Mouse (Mus musculus) intestine, postnatal 0 days (tissue): ENCODE results near the gene Usp3. TPM values are rescaled to one million over a fixed set of nuclear protein-coding genes. Genes with fewer than 3 reads are reported as not detected.
A peak's percentile ranks its signal among the peaks of the same experiment; 100 is the strongest.

Source experiments
- ATAC-seq: fragments of 200-750 bp; cut with Nextera tagmentation; 2 replicates; pipeline ENCODE4 v1.8.0; 2017; ENCODE audit warnings: mild to moderate bottlenecking, moderate TSS enrichment, moderate library complexity
- H3K27ac ChIP-seq: fragments of 300-500 bp; sonication (generic); 2 replicates; pipeline ENCODE4 v1.5.1; 2014; ENCODE audit warnings: mild to moderate bottlenecking, low read depth, low read length, moderate library complexity
- H3K27me3 ChIP-seq: fragments of 300-500 bp; sonication (generic); replicated peaks from 2 replicates; pipeline ENCODE4 v1.6.1; 2014; ENCODE audit warnings: low read length, mixed read lengths; ENCODE audit not compliant: control insufficient read depth, insufficient read depth
- H3K36me3 ChIP-seq: fragments of 300-500 bp; sonication (generic); 2 replicates; pipeline ENCODE4 v1.6.1; 2014; ENCODE audit warnings: mild to moderate bottlenecking, moderate library complexity; ENCODE audit not compliant: control insufficient read depth, insufficient read depth
- H3K4me1 ChIP-seq: fragments of 300-500 bp; sonication (generic); replicated peaks from 2 replicates; pipeline ENCODE4 v1.6.1; 2014; ENCODE audit warnings: antibody characterized with exemption, low read length, mixed read lengths; ENCODE audit not compliant: control insufficient read depth, insufficient read depth
- H3K4me2 ChIP-seq: fragments of 300-500 bp; sonication (generic); replicated peaks from 2 replicates; pipeline ENCODE4 v1.6.1; 2014; ENCODE audit warnings: low read depth, mild to moderate bottlenecking, moderate library complexity
- H3K4me3 ChIP-seq: fragments of 300-500 bp; sonication (generic); 2 replicates; pipeline ENCODE4 v1.5.1; 2014; ENCODE audit warnings: low read depth, low read length
- H3K9ac ChIP-seq: fragments of 300-500 bp; sonication (generic); 2 replicates; pipeline ENCODE4 v1.6.1; 2014; ENCODE audit warnings: mild to moderate bottlenecking, low read depth, low read length
- H3K9me3 ChIP-seq: fragments of 300-500 bp; sonication (generic); 2 replicates; pipeline ENCODE4 v1.6.1; 2016; ENCODE audit warnings: mixed run types; ENCODE audit not compliant: control insufficient read depth
- CTCF ChIP-seq: sonication (generic); IDR thresholded peaks from 2 replicates; pipeline ENCODE4 v1.5.1; 2016; ENCODE audit warnings: low read depth, mild to moderate bottlenecking, control low read depth, antibody characterized with exemption, moderate library complexity
- WGBS: fragments of 180-500 bp; shearing (Covaris S2); extraction: QIAGEN DNeasy Blood & Tissue Kit; methylation state at CpG from one replicate; pipeline ENCODE4 v1.1.7; 2014; 5-methylcytosine and 5-hydroxymethylcytosine counted together
- polyA plus RNA-seq: library from polyadenylated mRNA; unstranded; fragments of >200 nt; fragmentation: Nextera tagmentation; extraction: Ambion mirVana; gene quantifications from 2 replicates; pipeline ENCODE4 v1.2.1, GENCODE M21; 2015

Usp3 gene
- polyA plus RNA-seq, 1 experiment from 2014 or later: 63.5 TPM

- ATAC-seq: no peak
- Histone ChIP-seq H3K27ac (no peak overlapping the region), H3K4me1 (peaks cover 18% of the 10 kb centered on the region; the same call in 1 of the 2 replicates), H3K9ac (no peak overlapping the region), H3K36me3 (no peaks in the 10 kb centered on the region), H3K4me2 (no peak overlapping the region), H3K9me3 (no peaks in the 10 kb centered on the region), H3K4me3 (no peak overlapping the region), H3K27me3 (no peaks in the 10 kb centered on the region)
- TF ChIP-seq CTCF: no peak
- WGBS: 67% methylated on average over 4 of the region's 4 CpGs
Measured at GRCm38 (mm10) chr9:66616858-66617257, 23.9 kb upstream of the Usp3 start.

GRCm38 (mm10) chr9:66615141-66615540 is 22.2 kb upstream of the Usp3 start:
- no peak for TF ChIP-seq CTCF
- ATAC-seq: no peak
- Histone ChIP-seq H3K27me3 (no peaks in the 10 kb centered on the region), H3K9ac (no peak overlapping the region), H3K4me1 (0 out of 2 replicates have a peak, but pooled peaks cover 6% of the 10 kb centered on the region), H3K4me2 (0 out of 2 replicates have a peak overlapping the region, but pooled peaks have one; percentile 6), H3K9me3 (no peaks in the 10 kb centered on the region), H3K4me3 (no peak overlapping the region), H3K27ac (peak overlapping the region; percentile 57), H3K36me3 (no peaks in the 10 kb centered on the region)
- WGBS: 63% methylated on average over 9 of the region's 9 CpGs

- ATAC-seq: no peak
- H3K36me3 ChIP-seq: no peaks in the 10 kb centered on the region
- no peak overlapping the region for H3K4me3 ChIP-seq
- H3K27me3 ChIP-seq: no peaks in the 10 kb centered on the region
- 0 out of 2 replicates have a peak overlapping the region, but pooled peaks have one; percentile 24 for H3K27ac ChIP-seq
- H3K9ac ChIP-seq: no peak overlapping the region
- WGBS: 74% methylated on average over 7 of the region's 7 CpGs
- H3K9me3 ChIP-seq: no peaks in the 10 kb centered on the region
- no peak for TF ChIP-seq CTCF
- no peak overlapping the region for H3K4me2 ChIP-seq
- H3K4me1 ChIP-seq: 0 out of 2 replicates have a peak, but pooled peaks cover 6% of the 10 kb centered on the region
Measured at GRCm38 (mm10) chr9:66614547-66614946, 21.6 kb upstream of the Usp3 start.

- H3K4me1 ChIP-seq: 0 out of 2 replicates have a peak, but pooled peaks cover 6% of the 10 kb centered on the region
- H3K4me2 ChIP-seq: no peak overlapping the region; the same call in 1 of the 2 replicates
- no peaks in the 10 kb centered on the region for H3K27me3 ChIP-seq
- no peak overlapping the region for H3K4me3 ChIP-seq
- no peaks in the 10 kb centered on the region for H3K9me3 ChIP-seq
- no peak for TF ChIP-seq CTCF
- peak overlapping the region; percentile 66 for H3K27ac ChIP-seq
- no peaks in the 10 kb centered on the region for H3K36me3 ChIP-seq
- peak; percentile 85 for ATAC-seq
- WGBS: 22% methylated on average over 7 of the region's 7 CpGs
- no peak overlapping the region for H3K9ac ChIP-seq
Measured at GRCm38 (mm10) chr9:66613667-66614066, 20.7 kb upstream of the Usp3 start.

- ATAC-seq: peak; percentile 65
- Histone ChIP-seq H3K4me3 (no peak overlapping the region), H3K4me1 (0 out of 2 replicates have a peak, but pooled peaks cover 6% of the 10 kb centered on the region), H3K9ac (no peak overlapping the region), H3K27ac (no peak overlapping the region; the same call in 1 of the 2 replicates), H3K9me3 (no peaks in the 10 kb centered on the region), H3K36me3 (no peaks in the 10 kb centered on the region), H3K4me2 (peak overlapping the region; percentile 49), H3K27me3 (no peaks in the 10 kb centered on the region)
- WGBS: 14% methylated on average over 18 of the region's 18 CpGs
- TF ChIP-seq CTCF: peak; percentile 97
Measured at GRCm38 (mm10) chr9:66611478-66612093, 18.6 kb upstream of the Usp3 start.

GRCm38 (mm10) chr9:66608817-66609345 is 15.9 kb upstream of the Usp3 start:
- WGBS: 68% methylated on average over 5 of the region's 5 CpGs
- H3K9ac ChIP-seq: no peak overlapping the region
- no peaks in the 10 kb centered on the region for H3K9me3 ChIP-seq
- H3K4me1 ChIP-seq: peaks cover 13% of the 10 kb centered on the region
- H3K36me3 ChIP-seq: no peaks in the 10 kb centered on the region
- H3K4me2 ChIP-seq: no peak overlapping the region
- H3K27me3 ChIP-seq: no peaks in the 10 kb centered on the region
- H3K27ac ChIP-seq: no peak overlapping the region
- TF ChIP-seq CTCF: no peak
- no peak for ATAC-seq
- no peak overlapping the region for H3K4me3 ChIP-seq
